Comparison of ENCODE assay signal across 14 mouse cellular contexts in the genomic region with DNA sequence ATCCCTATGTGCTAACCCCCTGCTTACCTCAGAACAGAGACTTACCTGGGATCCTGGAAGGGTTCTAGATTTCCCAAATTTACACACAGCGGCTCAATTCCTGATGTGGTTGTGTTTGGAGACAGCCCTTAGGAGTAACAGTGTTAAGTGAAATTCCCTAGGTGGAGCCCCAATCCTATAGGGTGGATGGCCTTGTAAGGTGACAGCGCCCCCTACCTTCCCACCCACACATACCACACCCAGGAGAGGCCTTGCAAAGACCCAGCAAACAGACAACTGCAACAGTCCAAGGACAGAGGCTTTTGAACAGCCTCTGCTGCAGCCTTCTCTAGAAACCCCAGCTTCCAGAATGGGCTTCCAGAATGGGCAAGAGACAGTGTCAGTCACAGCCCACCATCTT.
DNase-seq lines count a peak whose midpoint lies in the region; TF ChIP-seq lines count a peak whose summit lies in the region.
"Had no signal": no experiment of that assay in that cellular context is flagged by ENCODE, and none has a peak within 500 bp of the region (broad histone marks: within the 10 kb centered on the region; RNA-seq: fewer than 3 reads in every experiment).

No protein-coding gene starts in this region.

- peak; percentile 25; the same call in 1 of the 2 replicates for TF ChIP-seq CTCF in cerebellum, adult 2 months (IDR thresholded peaks at IDR 0.05; ENCODE audit: borderline replicate concordance, insufficient read depth, low read depth, low read length)
- TF ChIP-seq CTCF in liver, adult 2 months (IDR thresholded peaks at IDR 0.05; ENCODE audit: low read depth, low read length) = peak; percentile 17; the same call in 1 of the 2 replicates

- H3K4me1 ChIP-seq in cerebellum, adult 2 months (ENCODE audit: control insufficient read depth, insufficient read depth, low read length) = no peaks in the 10 kb centered on the region
- H3K4me1 ChIP-seq in liver, adult 2 months (ENCODE audit: control insufficient read depth, insufficient read depth, low read length) = no peaks in the 10 kb centered on the region
- H3K4me1 ChIP-seq: lung, embryonic 15.5 days had no signal

- H3K79me2 ChIP-seq in liver, adult 2 months (ENCODE audit: control insufficient read depth, insufficient read depth, low read length) = no peaks in the 10 kb centered on the region

- no peak for TF ChIP-seq POLR2A in cerebellum, adult 2 months (IDR thresholded peaks at IDR 0.05; ENCODE audit: borderline replicate concordance, insufficient read depth, low read length)
- TF ChIP-seq POLR2A in liver, adult 2 months (IDR thresholded peaks at IDR 0.05; ENCODE audit: extremely low read depth, insufficient read depth, low read length) = no peak

- no peaks in the 10 kb centered on the region for H3K36me3 ChIP-seq in liver, adult 2 months (ENCODE audit: control insufficient read depth, insufficient read depth, low read length)
- H3K36me3 ChIP-seq: lung, embryonic 15.5 days had no signal

- DNase-seq in cerebellum, adult 2 months = no peak
- no peak for DNase-seq in cerebellum, postnatal 10 days
- DNase-seq in liver, adult 2 months (ENCODE audit: extremely low read depth, low read depth, low spot score) = no peak
- DNase-seq in liver = no peak
- peak; percentile 10 for DNase-seq in thymus, postnatal 4 days
- no peak for DNase-seq in thymus, postnatal 14 days
- no peak for DNase-seq in frontal cortex, postnatal 36 days (ENCODE audit: low spot score in 2 of 2)
- no peak for DNase-seq in gastrocnemius, postnatal 10 days
- DNase-seq: cerebellum, adult 9-11 months; heart, adult 18-20 months; heart, postnatal 10 days; kidney, postnatal 14 days had no signal

- H3K27me3 ChIP-seq in cerebellum, adult 2 months (ENCODE audit: control insufficient read depth, insufficient read depth, low read length) = no peaks in the 10 kb centered on the region
- H3K27me3 ChIP-seq in liver, adult 2 months (ENCODE audit: control insufficient read depth, insufficient read depth, low read length) = no peaks in the 10 kb centered on the region
- H3K27me3 ChIP-seq: lung, embryonic 15.5 days had no signal

- WGBS in cerebellum, adult 2 months = 73% methylated on average over 2 of the region's 2 CpGs
- WGBS in liver, adult 2 months = 63% methylated on average over 2 of the region's 2 CpGs

- no peak overlapping the region for H3K9ac ChIP-seq in liver, adult 2 months (ENCODE audit: low read depth, low read length)
- H3K9ac ChIP-seq: lung, embryonic 15.5 days had no signal

- H3K4me3 ChIP-seq in cerebellum, adult 2 months (replicated peaks; ENCODE audit: insufficient read depth, low read depth, low read length) = no peak overlapping the region
- no peak overlapping the region for H3K4me3 ChIP-seq in liver, adult 2 months (ENCODE audit: insufficient read depth, low read depth, low read length)
- H3K4me3 ChIP-seq: lung, embryonic 15.5 days; myocyte had no signal

- no peak overlapping the region for H3K27ac ChIP-seq in cerebellum, adult 2 months (ENCODE audit: insufficient read depth, low read length)
- no peak overlapping the region for H3K27ac ChIP-seq in liver, adult 2 months (replicated peaks; ENCODE audit: insufficient read depth, low read depth, low read length)
- H3K27ac ChIP-seq: lung, embryonic 15.5 days had no signal
